Mouse (Mus musculus) thymus, adult 2 months (tissue): ENCODE data around the gene Ehbp1. TPM values are rescaled to one million over a fixed set of nuclear protein-coding genes. Genes with fewer than 3 reads are reported as not detected.

ENCODE experiments used
- DNase-seq: peaks from one replicate; pipeline ENCODE4 v3.0.0; 2021
- H3K27ac ChIP-seq: fragments of 200-500 bp; 2 replicates; pipeline ENCODE4 v1.5.1; 2012; ENCODE audit warnings: low read length, control low read depth; ENCODE audit not compliant: control insufficient read depth, insufficient read depth
- H3K27me3 ChIP-seq: fragments of 200-500 bp; 2 replicates; pipeline ENCODE4 v1.6.1; 2012; ENCODE audit warnings: mild to moderate bottlenecking, low read length, moderate library complexity, mixed read lengths; ENCODE audit not compliant: control insufficient read depth, insufficient read depth
- H3K36me3 ChIP-seq: fragments of 200-500 bp; 2 replicates; pipeline ENCODE4 v1.6.1; 2012; ENCODE audit warnings: mild to moderate bottlenecking, low read length, moderate library complexity; ENCODE audit not compliant: control insufficient read depth, insufficient read depth
- H3K4me1 ChIP-seq: fragments of 200-500 bp; replicated peaks from 2 replicates; pipeline ENCODE4 v1.6.1; 2012; ENCODE audit warnings: low read length; ENCODE audit not compliant: control insufficient read depth, insufficient read depth
- H3K4me3 ChIP-seq: fragments of 200-500 bp; 2 replicates; pipeline ENCODE4 v1.5.1; 2012; ENCODE audit warnings: mild to moderate bottlenecking, low read length, control low read depth, moderate library complexity; ENCODE audit not compliant: control insufficient read depth, insufficient read depth
- CTCF ChIP-seq: fragments of 200-500 bp; IDR thresholded peaks from 2 replicates; pipeline ENCODE4 v1.5.1; 2012; ENCODE audit warnings: mild to moderate bottlenecking, control low read depth, low read length, moderate library complexity, borderline replicate concordance; ENCODE audit not compliant: control insufficient read depth, poor library complexity, insufficient read depth; ENCODE audit errors: extremely low read depth
- POLR2A ChIP-seq: fragments of 200-500 bp; IDR thresholded peaks from 2 replicates; pipeline ENCODE4 v1.6.1; 2012; ENCODE audit warnings: mild to moderate bottlenecking, low read length, control low read depth, moderate library complexity; ENCODE audit not compliant: control insufficient read depth, poor library complexity, insufficient read depth; ENCODE audit errors: extremely low read depth
- WGBS: fragments of 180-500 bp; shearing (Covaris S2); methylation state at CpG from one replicate; pipeline ENCODE4 v1.1.7; 2018; 5-methylcytosine and 5-hydroxymethylcytosine counted together
- polyA plus RNA-seq: library from polyadenylated mRNA; depleted of rRNA; stranded (reverse); fragments of >200 nt; gene quantifications from 2 replicates; pipeline ENCODE4 v1.2.3, GENCODE M21; 2012; rRNA removed

Gene Ehbp1
- polyA plus RNA-seq, 1 experiment = 0.75 TPM

DNA sequence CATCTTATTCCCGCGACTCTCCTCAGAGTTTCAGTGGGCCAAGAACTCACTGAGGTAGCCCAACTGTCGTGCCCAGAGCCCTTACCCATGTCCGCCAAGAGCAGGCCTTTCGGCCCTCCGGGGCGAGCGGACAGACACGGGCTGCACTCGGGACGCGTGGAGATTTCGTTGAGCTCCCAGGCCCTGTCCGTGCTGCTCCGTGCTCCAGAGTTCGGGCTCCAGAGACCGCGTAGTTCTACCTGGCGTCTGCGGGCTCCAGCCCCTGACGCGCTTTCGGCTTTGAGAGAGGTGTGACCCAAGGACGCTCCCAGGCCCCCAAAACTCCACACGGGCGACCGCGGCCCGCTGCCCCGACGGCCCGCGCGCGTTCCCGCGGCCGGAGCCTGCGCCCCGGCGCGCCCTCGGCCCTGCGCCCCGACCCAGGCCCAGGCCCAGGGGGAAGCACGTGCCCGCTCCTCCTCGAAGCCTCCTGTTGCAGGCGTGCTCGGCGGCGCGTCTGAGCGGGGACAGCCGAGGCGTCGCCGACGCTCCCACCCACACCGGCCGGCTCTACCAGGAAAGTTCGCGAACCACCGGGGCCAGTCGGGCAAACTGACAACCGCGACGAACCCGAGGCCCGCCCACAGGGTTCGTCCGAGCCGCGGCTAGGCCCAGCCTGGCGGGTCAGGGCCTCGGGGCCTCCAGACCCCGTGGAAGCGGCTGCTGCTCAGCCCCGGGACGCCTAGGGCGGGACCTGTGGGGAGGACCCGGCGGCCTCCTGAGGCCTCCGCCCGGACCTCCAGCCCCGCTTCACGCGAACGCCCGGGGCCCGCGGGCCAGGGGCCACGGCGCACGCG, 349.1 kb downstream of the Ehbp1 start:
- TF ChIP-seq POLR2A (no peak), CTCF (no peak)
- no peaks in the 10 kb centered on the region for H3K4me1 ChIP-seq
- DNase-seq = no peak
- 12% methylated on average over 96 of the region's 96 CpGs for WGBS
- H3K36me3 ChIP-seq = no peaks in the 10 kb centered on the region
- H3K27ac ChIP-seq = no peak overlapping the region
- H3K27me3 ChIP-seq = peaks cover 44% of the 10 kb centered on the region
- H3K4me3 ChIP-seq = no peak overlapping the region

- WGBS = 97% methylated on average over 1 of the region's 1 CpGs
- Histone ChIP-seq H3K27me3 (peaks cover 11% of the 10 kb centered on the region), H3K27ac (no peak overlapping the region), H3K4me1 (no peaks in the 10 kb centered on the region), H3K36me3 (no peaks in the 10 kb centered on the region), H3K4me3 (no peak overlapping the region)
- TF ChIP-seq POLR2A = no peak
- no peak for TF ChIP-seq CTCF
- DNase-seq = no peak
Observed at GRCm38 (mm10) chr11:21988398-21988946, 353.6 kb downstream of the Ehbp1 start.

GRCm38 (mm10) chr11:21985118-21985517, 357.0 kb downstream of the Ehbp1 start:
- Histone ChIP-seq H3K4me1 (no peaks in the 10 kb centered on the region), H3K27ac (no peak overlapping the region), H3K4me3 (no peak overlapping the region), H3K27me3 (0 out of 2 replicates have a peak, but pooled peaks cover 3% of the 10 kb centered on the region), H3K36me3 (no peaks in the 10 kb centered on the region)
- no peak for TF ChIP-seq CTCF
- TF ChIP-seq POLR2A = no peak
- no peak for DNase-seq
- 10% methylated on average over 1 of the region's 1 CpGs for WGBS

DNA sequence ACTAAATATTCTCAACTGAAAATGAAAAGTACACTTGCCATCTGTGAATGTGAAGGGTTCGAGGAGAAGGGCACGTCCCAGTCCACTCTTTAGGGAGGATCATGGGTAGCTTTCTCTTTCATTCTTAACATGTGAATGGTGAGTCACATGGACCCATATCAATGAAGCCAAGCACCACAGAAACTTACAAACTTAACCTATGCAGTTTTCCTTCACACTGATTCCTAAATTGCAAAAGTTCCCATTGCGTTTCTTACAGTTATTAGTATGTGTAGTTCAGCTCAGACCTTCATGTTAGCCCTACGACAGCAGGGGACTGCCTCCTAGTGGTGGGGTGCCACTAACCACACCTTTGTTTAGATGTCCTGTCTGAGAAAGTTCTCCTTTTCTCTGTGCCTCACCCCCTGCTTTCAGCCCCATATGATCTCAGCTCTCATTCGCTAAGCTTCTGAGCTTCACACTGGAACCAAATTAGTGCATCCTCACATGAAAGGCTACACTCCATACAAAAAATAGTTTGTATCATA, 368.0 kb downstream of the Ehbp1 start:
- WGBS = 65% methylated on average over 5 of the region's 5 CpGs
- no peak overlapping the region for H3K27ac ChIP-seq
- H3K4me3 ChIP-seq = no peak overlapping the region
- H3K4me1 ChIP-seq = no peaks in the 10 kb centered on the region
- no peaks in the 10 kb centered on the region for H3K27me3 ChIP-seq
- no peaks in the 10 kb centered on the region for H3K36me3 ChIP-seq
- TF ChIP-seq CTCF (no peak), POLR2A (no peak)
- no peak for DNase-seq

- Histone ChIP-seq H3K36me3 (no peaks in the 10 kb centered on the region), H3K4me3 (no peak overlapping the region), H3K27ac (no peak overlapping the region), H3K27me3 (no peaks in the 10 kb centered on the region), H3K4me1 (no peaks in the 10 kb centered on the region)
- 92% methylated on average over 3 of the region's 3 CpGs for WGBS
- TF ChIP-seq POLR2A (no peak), CTCF (no peak)
- no peak for DNase-seq
Observed at GRCm38 (mm10) chr11:21973597-21973996, 368.5 kb downstream of the Ehbp1 start.

GRCm38 (mm10) chr11:21968922-21969321, 373.2 kb downstream of the Ehbp1 start:
- Histone ChIP-seq H3K27me3 (no peaks in the 10 kb centered on the region), H3K4me1 (no peaks in the 10 kb centered on the region), H3K36me3 (no peaks in the 10 kb centered on the region), H3K4me3 (no peak overlapping the region), H3K27ac (no peak overlapping the region)
- no peak for TF ChIP-seq POLR2A
- no peak for TF ChIP-seq CTCF
- DNase-seq = no peak
- 96% methylated on average over 3 of the region's 3 CpGs for WGBS

Other genes starting within 250 kb of the Ehbp1 start
- 1.2 and 1.6 TPM in 2 replicates for gene Tmem17, start 169.8 kb upstream of the Ehbp1 start, polyA plus RNA-seq